Mouse (Mus musculus) olfactory bulb, adult 2 months (tissue): ENCODE measurements around the gene Slc18b1.

ENCODE experiments used
- CTCF ChIP-seq: fragments of 200-500 bp; IDR thresholded peaks from 2 replicates; pipeline ENCODE4 v1.5.1; 2012; ENCODE audit warnings: low read depth, mild to moderate bottlenecking, low read length, moderate library complexity; ENCODE audit not compliant: insufficient read depth
- POLR2A ChIP-seq: fragments of 200-500 bp; IDR thresholded peaks from 2 replicates; pipeline ENCODE4 v1.6.1; 2012; ENCODE audit warnings: mild to moderate bottlenecking, low read depth, low read length, moderate library complexity; ENCODE audit not compliant: insufficient read depth

GRCm38 (mm10) chr10:23796551-23797503, at the start of gene Slc18b1:
- TF ChIP-seq CTCF (no peak), POLR2A (no peak)
